Mouse (Mus musculus): ENCODE results near the gene Sh2d1b1.
"Not testable (repeated sequence)": the region's sequence is repeated elsewhere in the genome, so short reads cannot be mapped to it uniquely, and the experiment has no call there.

Sh2d1b1 gene

GRCm38 (mm10) chr1:170277016-170277415 is at the start of gene Sh2d1b1:
TSS of gene Sh2d1b1 (plus strand) at chr1:170277320.
- in situ Hi-C loops (cut with MboI; ENCODE audit: low sequenced_read_pairs) = no loop called here

DNA sequence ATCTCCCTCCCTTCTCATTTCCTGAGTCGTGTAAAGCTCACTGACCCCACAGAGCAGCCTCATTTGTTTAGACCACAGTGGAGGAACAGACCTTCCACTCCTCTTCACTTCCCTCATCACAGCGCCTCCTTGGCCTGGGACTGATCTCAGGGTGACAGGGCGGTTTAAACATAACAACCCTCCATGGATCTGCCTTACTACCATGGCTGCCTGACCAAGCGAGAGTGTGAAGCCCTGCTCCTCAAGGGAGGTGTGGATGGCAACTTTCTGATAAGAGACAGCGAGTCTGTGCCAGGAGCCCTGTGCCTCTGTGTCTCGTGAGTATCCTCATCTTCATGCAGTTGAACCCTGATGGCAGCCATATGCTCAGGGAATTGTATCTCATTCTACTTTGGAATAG is 44.4 kb upstream of the Sh2d1b1 start, which contains the start of gene Sh2d1b2:
Gene Sh2d1b2, plus strand, starts transcription at position 62 of the 400 bp plus-strand sequence.
- in situ Hi-C loops (cut with MboI; ENCODE audit: low sequenced_read_pairs) = not testable (repeated sequence)

DNA sequence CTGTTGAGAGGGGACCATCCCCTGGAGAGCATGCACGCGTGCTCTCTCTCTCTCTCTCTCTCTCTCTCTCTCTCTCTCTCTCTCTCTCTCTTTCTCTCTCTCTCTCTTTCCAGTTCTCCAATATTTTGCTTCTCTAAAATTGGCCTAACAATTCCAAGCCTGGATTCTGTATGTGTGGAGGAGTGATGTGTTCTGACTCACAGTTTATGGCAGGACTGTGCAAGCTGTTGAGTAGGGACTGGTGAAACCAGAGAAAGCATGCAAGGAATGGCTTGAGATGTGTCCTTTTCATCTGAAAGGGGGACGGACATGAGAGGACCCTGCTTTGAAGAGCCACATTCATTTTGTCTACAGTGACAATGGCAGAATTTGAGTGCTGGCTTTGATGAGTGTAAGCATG is 32.1 kb upstream of the Sh2d1b1 start:
- in situ Hi-C loops (cut with MboI; ENCODE audit: low sequenced_read_pairs) = no loop called here

GRCm38 (mm10) chr1:170254893-170255559 is 22.1 kb upstream of the Sh2d1b1 start:
- in situ Hi-C loops (cut with MboI; ENCODE audit: low sequenced_read_pairs) = no loop called here

GRCm38 (mm10) chr1:170255560-170255910 is 21.6 kb upstream of the Sh2d1b1 start:
- in situ Hi-C loops (cut with MboI; ENCODE audit: low sequenced_read_pairs) = no loop called here

DNA sequence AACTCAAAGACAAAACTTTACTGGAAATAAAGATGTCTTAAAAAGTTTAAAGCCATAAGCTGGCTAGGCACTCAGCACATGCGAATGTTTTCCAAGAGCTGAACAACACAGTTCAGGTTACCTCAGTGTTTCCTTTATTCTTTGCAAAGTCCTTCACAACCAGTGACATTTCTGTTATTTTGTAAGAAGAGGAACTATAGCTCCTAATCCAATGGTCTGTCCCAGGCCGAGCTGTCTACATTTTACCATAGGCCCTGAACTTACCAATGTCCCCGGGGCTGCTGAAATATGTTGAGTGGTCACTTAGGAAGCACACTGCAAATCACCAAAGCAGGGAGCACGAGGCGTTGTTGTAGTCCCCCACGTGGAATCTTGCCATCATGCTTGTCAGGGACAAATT is 6.8 kb upstream of the Sh2d1b1 start:
- in situ Hi-C loops (cut with MboI; ENCODE audit: low sequenced_read_pairs) = no loop called here

- in situ Hi-C loops (cut with MboI; ENCODE audit: low sequenced_read_pairs) = no loop called here
Observed at GRCm38 (mm10) chr1:170270696-170271095, 6.4 kb upstream of the Sh2d1b1 start.

DNA sequence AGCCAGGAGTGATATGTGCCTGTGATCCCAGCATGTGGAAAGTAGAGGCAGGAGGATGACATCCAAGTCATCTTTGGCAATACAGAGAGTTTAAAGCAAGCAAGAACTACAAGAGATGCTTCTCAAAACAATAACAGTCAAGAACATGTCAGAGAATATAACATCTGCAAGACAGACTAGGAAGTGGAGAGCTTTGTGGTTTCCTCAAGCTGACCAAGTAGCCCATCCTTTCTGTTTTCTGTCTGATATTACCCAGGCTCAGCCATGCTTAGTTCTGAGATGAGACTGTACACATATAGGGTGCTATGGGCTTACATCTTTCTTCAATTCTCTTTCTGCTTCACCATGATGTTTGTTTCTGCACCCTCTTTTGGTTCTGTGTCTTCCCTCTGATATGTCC is 3.9 kb upstream of the Sh2d1b1 start:
- in situ Hi-C loops (cut with MboI; ENCODE audit: low sequenced_read_pairs) = no loop called here

GRCm38 (mm10) chr1:170282415-170283129 is 5.5 kb downstream of the Sh2d1b1 start:
- in situ Hi-C loops (cut with MboI; ENCODE audit: low sequenced_read_pairs) = no loop called here

DNA sequence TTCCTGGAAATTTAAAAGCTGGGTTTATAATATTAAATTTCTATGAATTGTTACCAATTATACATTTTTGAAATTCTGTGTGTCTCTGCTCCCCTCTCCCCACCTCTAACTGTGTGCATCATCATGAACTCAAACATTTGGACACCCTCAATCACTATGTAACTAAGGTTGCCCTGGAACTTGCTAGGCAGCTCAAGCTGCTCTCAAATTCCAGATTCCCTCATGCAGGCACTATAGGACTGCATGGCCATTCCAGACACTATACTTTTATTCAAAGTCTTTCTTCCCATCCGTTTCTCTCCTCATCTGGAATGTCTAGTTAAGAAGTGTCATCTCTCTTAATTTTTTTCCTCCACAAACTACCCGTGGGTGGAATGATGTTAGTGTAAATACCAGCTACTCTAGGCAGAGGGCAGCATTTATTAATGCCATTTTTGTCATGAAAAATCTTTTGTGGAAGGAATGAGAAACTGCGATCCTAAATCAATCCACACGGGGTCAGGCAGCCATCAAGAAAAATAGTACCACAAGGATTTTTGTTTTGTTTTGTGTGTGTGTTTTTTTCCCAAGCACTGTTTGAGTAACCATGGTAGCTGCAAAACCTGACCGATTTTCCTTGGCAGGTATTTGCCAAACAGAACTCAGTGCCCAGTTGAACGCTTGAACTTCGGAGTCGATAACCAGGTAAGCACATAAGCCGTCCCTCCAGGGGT is 15.3 kb downstream of the Sh2d1b1 start:
- in situ Hi-C loops (cut with MboI; ENCODE audit: low sequenced_read_pairs) = no loop called here

GRCm38 (mm10) chr1:170293257-170293656 is 16.1 kb downstream of the Sh2d1b1 start:
- in situ Hi-C loops (cut with MboI; ENCODE audit: low sequenced_read_pairs) = no loop called here

GRCm38 (mm10) chr1:170294786-170295570 is 17.9 kb downstream of the Sh2d1b1 start:
- in situ Hi-C loops (cut with MboI; ENCODE audit: low sequenced_read_pairs) = no loop called here

GRCm38 (mm10) chr1:170299496-170299895 is 22.4 kb downstream of the Sh2d1b1 start:
- in situ Hi-C loops (cut with MboI; ENCODE audit: low sequenced_read_pairs) = no loop called here

- in situ Hi-C loops (cut with MboI; ENCODE audit: low sequenced_read_pairs) = no loop called here
Observed at GRCm38 (mm10) chr1:170301686-170302085, 24.6 kb downstream of the Sh2d1b1 start.

DNA sequence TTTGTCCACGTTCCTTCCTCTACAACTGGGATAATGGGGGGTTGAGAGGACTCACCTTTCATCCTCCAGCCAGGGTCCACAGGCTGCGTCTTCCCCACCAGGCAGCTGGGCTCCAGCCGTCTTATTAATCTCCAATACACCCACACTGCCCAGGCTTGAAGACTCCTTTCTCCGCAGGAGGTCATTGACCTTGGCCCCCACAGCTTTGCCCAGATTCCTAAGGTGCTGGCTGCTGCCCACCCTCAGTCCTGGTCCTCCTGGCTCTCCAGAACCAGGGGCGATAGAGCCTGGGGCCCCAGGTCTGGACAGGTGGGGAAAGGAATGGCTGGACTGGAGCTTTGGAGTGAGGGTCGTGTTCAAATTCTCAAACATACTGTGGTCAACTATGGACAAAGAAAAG is 25.3 kb downstream of the Sh2d1b1 start:
- in situ Hi-C loops (cut with MboI; ENCODE audit: low sequenced_read_pairs) = no loop called here

GRCm38 (mm10) chr1:170303103-170303502 is 26.0 kb downstream of the Sh2d1b1 start:
- in situ Hi-C loops (cut with MboI; ENCODE audit: low sequenced_read_pairs) = no loop called here

DNA sequence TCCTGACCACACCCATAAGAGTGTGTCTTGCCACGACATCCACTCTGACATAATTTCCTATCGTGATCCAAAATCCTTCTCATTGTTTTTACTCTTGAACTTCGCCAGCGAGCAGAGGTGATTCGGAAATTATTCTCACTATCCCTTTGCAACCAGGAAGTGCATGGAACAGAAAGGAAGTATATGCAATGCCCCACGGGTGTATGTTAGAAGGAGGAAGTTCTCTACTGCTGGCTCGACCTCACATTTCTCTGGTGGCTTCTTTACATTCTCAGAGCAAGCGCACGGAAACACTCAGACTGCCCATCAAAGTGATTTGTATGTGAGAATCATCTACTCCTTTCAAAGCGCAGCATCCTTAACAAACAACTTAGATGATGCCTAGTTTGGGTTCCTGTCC is 27.9 kb downstream of the Sh2d1b1 start:
- in situ Hi-C loops (cut with MboI; ENCODE audit: low sequenced_read_pairs) = no loop called here

- in situ Hi-C loops (cut with MboI; ENCODE audit: low sequenced_read_pairs) = no loop called here
Observed at GRCm38 (mm10) chr1:170306232-170306631, 29.1 kb downstream of the Sh2d1b1 start, which contains the start of gene Gm7694. TSS of gene Gm7694 (minus strand) at chr1:170306332.

DNA sequence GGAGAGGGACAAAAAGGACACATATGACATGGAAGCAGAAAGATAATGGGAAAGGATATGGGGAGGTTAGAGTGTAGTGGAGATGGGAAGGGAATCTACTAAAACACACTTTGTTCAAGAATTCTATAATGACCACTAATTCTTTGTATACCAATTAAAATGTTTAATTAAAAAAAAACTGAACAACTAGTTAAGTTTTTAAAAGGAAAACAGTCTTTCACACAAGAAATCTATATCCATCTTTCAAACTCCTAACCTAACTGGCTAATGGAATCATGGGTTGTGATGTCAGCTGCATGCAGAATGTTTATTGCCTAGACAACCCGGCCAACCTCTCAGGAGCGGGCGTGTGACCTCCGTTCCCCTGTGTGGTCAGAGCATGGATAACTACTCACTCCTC is 31.4 kb downstream of the Sh2d1b1 start, which contains the start of gene Spata46:
Gene Spata46, plus strand, starts transcription at position 301 of the 400 bp plus-strand sequence.
- in situ Hi-C loops (cut with MboI; ENCODE audit: low sequenced_read_pairs) = no loop called here

DNA sequence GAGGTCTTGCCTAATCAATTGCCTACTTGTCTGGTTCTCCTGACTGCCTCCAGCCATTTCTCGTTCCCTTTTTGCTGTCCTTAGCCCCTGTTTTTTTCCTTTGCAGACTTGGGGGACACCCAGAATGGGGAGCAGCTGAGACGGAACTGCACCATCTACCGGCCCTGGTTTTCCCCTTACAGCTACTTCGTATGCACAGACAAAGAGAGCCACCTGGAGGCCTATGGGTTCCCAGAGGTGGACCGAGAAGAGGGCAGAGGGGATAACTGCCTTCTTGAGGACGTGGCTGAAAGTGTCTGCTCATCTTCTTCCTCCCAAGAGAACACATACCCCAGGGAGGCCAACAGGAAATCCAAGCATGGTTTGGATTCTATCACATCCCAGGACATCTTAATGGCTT is 34.3 kb downstream of the Sh2d1b1 start:
- in situ Hi-C loops (cut with MboI; ENCODE audit: low sequenced_read_pairs) = no loop called here

GRCm38 (mm10) chr1:170322046-170322445 is 44.9 kb downstream of the Sh2d1b1 start:
- in situ Hi-C loops (cut with MboI; ENCODE audit: low sequenced_read_pairs) = no loop called here

All from CH12F3 (cell line).